Mouse (Mus musculus) right cerebral cortex, adult 2 months (tissue): Measurements from ENCODE around the gene Uvrag.

Source experiments
- DNase-seq, 2 experiments: peaks; one replicate each; pipeline ENCODE4 v3.0.0; 2021 to 2022; ENCODE audit warnings: low spot score in 2 of 2

Uvrag gene

GRCm38 (mm10) chr7:99060476-99060875, 80.5 kb downstream of the Uvrag start:
- no peak for DNase-seq

DNA sequence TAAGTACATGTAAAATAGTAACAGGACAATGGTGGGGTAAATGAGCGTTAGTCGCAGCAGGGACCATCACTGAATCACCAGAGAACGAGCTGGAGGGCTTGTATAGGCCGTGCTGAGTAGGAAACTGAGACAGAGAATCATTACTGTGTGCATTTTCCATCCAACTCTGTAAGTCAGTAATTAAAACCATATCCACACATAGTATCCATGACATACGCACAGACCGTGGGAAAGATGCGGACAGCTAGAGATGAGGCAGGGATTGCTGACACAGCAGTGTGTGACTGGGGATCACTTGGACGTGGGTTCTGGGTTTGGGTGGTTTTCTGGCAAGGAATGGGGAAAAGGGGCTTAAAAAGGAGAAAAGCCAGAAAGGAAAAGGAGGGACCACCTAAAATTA, 81.0 kb downstream of the Uvrag start:
- no peak for DNase-seq

GRCm38 (mm10) chr7:99057053-99057630, 83.8 kb downstream of the Uvrag start:
- DNase-seq = no peak

GRCm38 (mm10) chr7:99053626-99054025, 87.3 kb downstream of the Uvrag start:
- no peak for DNase-seq

- DNase-seq = no peak
These were observed 88.3 kb downstream of the Uvrag start for GRCm38 (mm10) chr7:99052471-99053241.

- DNase-seq = no peak
These were observed 90.1 kb downstream of the Uvrag start for GRCm38 (mm10) chr7:99050882-99051281.

DNA sequence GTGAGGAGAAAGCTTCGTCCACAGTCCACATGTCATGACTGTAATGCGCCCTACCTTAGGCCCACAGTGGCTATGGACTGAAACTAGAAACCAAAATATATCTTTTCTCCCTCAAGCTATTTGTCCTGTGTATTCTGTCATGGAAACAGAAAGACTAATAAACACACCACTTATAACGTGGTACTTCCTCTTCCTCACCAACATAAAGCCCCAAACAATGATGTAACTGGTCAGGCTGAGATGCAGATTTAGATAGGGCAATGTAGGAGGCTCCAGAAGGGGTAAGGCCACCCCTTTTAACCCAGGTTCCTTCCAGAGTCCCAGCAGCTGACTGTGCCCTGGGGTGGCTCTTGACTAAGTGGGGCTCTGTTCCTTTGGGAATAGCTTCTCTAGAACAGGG, 91.0 kb downstream of the Uvrag start:
- DNase-seq = no peak

DNA sequence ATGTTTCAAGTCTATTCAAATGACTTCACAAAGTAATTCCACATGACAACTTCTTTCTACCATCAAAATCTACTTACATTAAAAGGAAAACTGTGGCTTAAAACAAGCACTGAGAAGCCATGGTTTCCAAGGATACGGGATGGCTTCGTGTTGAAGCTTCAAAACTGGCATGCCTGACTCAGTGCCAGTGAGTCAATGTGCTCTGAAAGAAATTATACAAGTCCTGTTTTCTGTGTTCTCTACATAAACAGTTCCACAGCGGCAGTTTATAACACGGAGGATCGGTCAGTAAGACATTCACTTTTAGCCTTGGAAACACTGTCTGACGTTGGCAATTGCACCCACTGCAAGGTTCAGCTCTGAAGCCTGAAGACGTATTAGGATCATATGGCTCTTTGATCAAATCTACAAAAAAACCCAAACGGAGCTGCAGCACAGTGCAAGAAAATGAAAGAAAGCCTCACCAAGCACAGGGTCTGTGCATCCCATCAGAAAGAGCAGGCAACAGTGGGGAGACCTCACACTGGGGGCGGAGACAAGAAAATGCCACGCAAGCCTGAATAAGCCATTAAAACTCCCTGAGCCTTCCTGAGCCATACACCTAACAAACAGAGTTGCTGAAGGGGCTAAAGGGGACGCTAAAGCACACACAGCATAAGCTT, 94.3 kb downstream of the Uvrag start:
- peak; percentile 52 to 58 for DNase-seq

- DNase-seq = no peak
These were observed 95.4 kb downstream of the Uvrag start for GRCm38 (mm10) chr7:99045525-99045924.

- no peak for DNase-seq
These were observed 97.0 kb downstream of the Uvrag start for GRCm38 (mm10) chr7:99043923-99044322.

GRCm38 (mm10) chr7:99043322-99043721, 97.6 kb downstream of the Uvrag start:
- DNase-seq = no peak

DNA sequence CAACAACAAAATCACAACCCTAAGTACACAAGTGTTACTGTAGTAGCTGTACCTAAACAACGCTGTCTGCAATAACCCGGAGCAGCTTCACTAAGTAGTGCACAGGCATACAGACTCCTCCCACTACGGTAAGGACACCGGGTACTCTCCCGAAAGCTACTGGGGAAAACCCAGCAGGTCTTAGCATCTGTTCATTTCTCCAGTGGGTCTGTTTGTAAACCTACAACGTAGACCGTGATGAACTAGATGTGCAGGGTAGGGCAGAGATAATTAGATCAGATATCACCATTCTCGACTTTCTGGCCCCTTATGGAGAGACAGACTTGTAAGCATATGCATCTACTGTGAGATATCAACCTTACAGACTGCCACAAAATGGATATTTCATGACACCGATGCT, 99.1 kb downstream of the Uvrag start:
- no peak for DNase-seq

- DNase-seq = peak; percentile 24 to 48
These were observed 101.0 kb downstream of the Uvrag start for GRCm38 (mm10) chr7:99039912-99040311.

GRCm38 (mm10) chr7:99036284-99036683, 104.7 kb downstream of the Uvrag start:
- DNase-seq = no peak

- DNase-seq = no peak
These were observed 106.0 kb downstream of the Uvrag start for GRCm38 (mm10) chr7:99034909-99035308.

GRCm38 (mm10) chr7:99033838-99034237, 107.1 kb downstream of the Uvrag start:
- DNase-seq = no peak

- no peak for DNase-seq
These were observed 107.6 kb downstream of the Uvrag start for GRCm38 (mm10) chr7:99033314-99033713.

DNA sequence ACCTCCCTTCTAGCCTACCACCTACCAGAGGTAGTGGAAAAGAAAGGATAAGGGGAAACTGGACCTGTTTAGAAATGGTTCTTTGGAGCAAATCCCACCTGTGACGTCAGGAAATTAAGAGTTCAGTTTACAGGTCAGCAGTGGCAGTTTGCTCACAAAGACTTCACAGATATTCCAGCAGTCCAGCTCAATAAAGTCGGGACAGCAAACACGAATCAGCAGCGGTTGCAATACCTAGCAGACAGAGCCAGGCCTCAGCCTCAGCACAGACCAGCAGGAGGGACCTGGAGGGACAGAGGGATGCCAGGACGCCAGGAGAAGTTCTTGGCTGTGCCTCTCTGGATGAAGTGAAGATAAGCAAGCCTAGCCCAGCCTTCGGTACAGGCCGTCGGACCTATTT, 108.9 kb downstream of the Uvrag start:
- DNase-seq = no peak

- DNase-seq = no peak
These were observed 112.8 kb downstream of the Uvrag start for GRCm38 (mm10) chr7:99028108-99028507.

DNA sequence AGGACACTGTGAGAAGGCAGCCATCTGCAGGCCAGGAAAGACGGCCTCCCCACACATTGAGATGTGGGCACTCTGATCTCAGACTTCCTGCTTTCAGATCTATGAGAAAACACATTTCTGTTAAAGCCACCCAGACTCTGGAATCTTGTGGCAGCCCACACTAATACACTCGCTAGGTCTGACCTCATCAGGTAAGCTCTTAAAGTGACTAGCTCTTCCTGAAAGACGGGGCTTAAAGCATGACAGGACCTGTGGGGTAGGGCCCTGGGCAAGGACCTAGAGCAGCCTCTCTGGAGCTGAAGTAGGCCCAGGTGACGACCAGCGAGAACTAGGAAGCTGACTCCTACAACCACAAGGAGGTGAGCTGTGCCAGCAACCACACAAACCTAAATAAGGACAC, 113.8 kb downstream of the Uvrag start:
- DNase-seq = no peak

DNA sequence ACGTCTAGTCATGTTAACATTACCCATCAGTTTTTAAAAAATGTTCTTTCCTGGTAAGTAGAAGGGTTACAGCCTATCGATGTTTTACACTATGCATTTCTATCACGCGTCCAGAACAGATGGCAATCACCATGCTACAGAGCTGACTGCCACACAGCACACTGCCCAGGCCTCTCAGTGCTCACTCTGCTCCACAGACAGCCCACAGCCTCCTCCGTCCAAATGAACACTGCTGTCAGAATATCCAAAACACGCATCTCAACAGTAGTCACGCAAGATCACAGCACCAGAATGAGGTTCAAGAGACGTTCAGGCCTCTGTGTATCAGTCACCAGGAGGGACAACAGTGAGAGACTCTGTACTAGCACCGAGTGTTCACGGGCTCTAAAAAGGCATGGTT, 115.0 kb downstream of the Uvrag start:
- no peak for DNase-seq

GRCm38 (mm10) chr7:99025265-99025664, 115.7 kb downstream of the Uvrag start:
- DNase-seq = no peak

GRCm38 (mm10) chr7:99024791-99025190, 116.2 kb downstream of the Uvrag start:
- DNase-seq = no peak
